In genomic region chr10:9901071-9901696, GRCm38 (mm10) we compare ENCODE assay signal across 8 mouse cellular contexts. TPM values are rescaled to one million over a fixed set of nuclear protein-coding genes. Genes with fewer than 3 reads are reported as not detected.
A peak's percentile ranks its signal among the peaks of the same experiment; 100 is the strongest.
DNase-seq lines count a peak whose midpoint lies in the region; ATAC-seq and TF ChIP-seq lines count a peak whose summit lies in the region.

Gene Stxbp5 (minus strand): TSS chr10:9901079.

- 0 out of 2 replicates have a peak, but pooled peaks have one; percentile 10 for TF ChIP-seq EP300 in heart, adult 2 months (IDR thresholded peaks at IDR 0.05; ENCODE audit: insufficient read depth, low read depth, low read length)

- H3K36me3 ChIP-seq in embryonic facial prominence, embryonic 14.5 days (ENCODE audit: control insufficient read depth, insufficient read depth, low read length), result no peaks in the 10 kb centered on the region
- peaks cover 8% of the 10 kb centered on the region for H3K36me3 ChIP-seq in heart, adult 2 months (ENCODE audit: control insufficient read depth, insufficient read depth, low read length)
- no peaks in the 10 kb centered on the region for H3K36me3 ChIP-seq in limb, embryonic 12.5 days
- H3K36me3 ChIP-seq in midbrain, embryonic 14.5 days (ENCODE audit: control insufficient read depth, insufficient read depth, low read length), result no peaks in the 10 kb centered on the region

- peak; percentile 81 to 87 for DNase-seq in B cell, adult 2 months
- peak; percentile 87 for DNase-seq in embryonic facial prominence, embryonic 14.5 days (ENCODE audit: low spot score)
- peak; percentile 91 for DNase-seq in heart, adult 2 months
- DNase-seq in kidney, adult 8-10 months, result peak; percentile 68 to 78
- DNase-seq in midbrain, embryonic 14.5 days, result peak; percentile 94
- peak; percentile 71 to 80 for DNase-seq in spleen, adult 18-20 months

- H3K79me2 ChIP-seq in heart, adult 2 months (replicated peaks; ENCODE audit: control insufficient read depth, insufficient read depth, low read length), result peaks cover 3% of the 10 kb centered on the region; the same call in 1 of the 2 replicates

- TF ChIP-seq POLR2A in bone marrow, adult 2 months (IDR thresholded peaks at IDR 0.05; ENCODE audit: borderline replicate concordance, control insufficient read depth, low read depth, low read length), result peak; percentile 74; the same call in 1 of the 2 replicates
- peak; percentile 61 for TF ChIP-seq POLR2A in heart, adult 2 months (IDR thresholded peaks at IDR 0.05; ENCODE audit: insufficient read depth, low read depth, low read length)

- intact Hi-C loops in heart, adult 2 months (cut with DNase I), result no loop called here

- no peaks in the 10 kb centered on the region for H3K9me3 ChIP-seq in embryonic facial prominence, embryonic 14.5 days (ENCODE audit: control insufficient read depth, low read length)
- no peaks in the 10 kb centered on the region for H3K9me3 ChIP-seq in limb, embryonic 12.5 days
- H3K9me3 ChIP-seq in midbrain, embryonic 14.5 days (ENCODE audit: control insufficient read depth, low read length), result no peaks in the 10 kb centered on the region

- peak; percentile 81 for ATAC-seq in embryonic facial prominence, embryonic 14.5 days (ENCODE audit: low read depth)
- ATAC-seq in limb, embryonic 12.5 days (ENCODE audit: insufficient number of reproducible peaks, insufficient read depth, low FRiP score, low TSS enrichment, low read depth), result peak; percentile 74
- peak; percentile 85 for ATAC-seq in midbrain, embryonic 14.5 days (ENCODE audit: low FRiP score, low TSS enrichment)

- H3K4me2 ChIP-seq in embryonic facial prominence, embryonic 14.5 days (ENCODE audit: low read depth, low read length), result peak within 1 kb of the TSS; percentile 94
- peak within 1 kb of the TSS; percentile 93 for H3K4me2 ChIP-seq in limb, embryonic 12.5 days
- H3K4me2 ChIP-seq in midbrain, embryonic 14.5 days (ENCODE audit: low read length), result peak within 1 kb of the TSS; percentile 55

- H3K27ac ChIP-seq in bone marrow, adult 2 months (ENCODE audit: control insufficient read depth, insufficient read depth, low read depth, low read length, poor library complexity), result peak within 1 kb of the TSS; percentile 99
- peak within 1 kb of the TSS; percentile 94 for H3K27ac ChIP-seq in embryonic facial prominence, embryonic 14.5 days (replicated peaks; ENCODE audit: low read depth, low read length)
- peak within 1 kb of the TSS; percentile 92 for H3K27ac ChIP-seq in heart, adult 2 months
- H3K27ac ChIP-seq in limb, embryonic 12.5 days, result peak within 1 kb of the TSS; percentile 93
- peak within 1 kb of the TSS; percentile 98 for H3K27ac ChIP-seq in midbrain, embryonic 14.5 days (replicated peaks; ENCODE audit: low read depth, low read length)

- under 1% methylated on average over 52 of the region's 52 CpGs for WGBS in bone marrow, adult 2 months
- 0% methylated on average over 12 of the region's 52 CpGs for WGBS in embryonic facial prominence, embryonic 14.5 days
- WGBS in heart, adult 2 months, result under 1% methylated on average over 51 of the region's 52 CpGs
- WGBS in limb, embryonic 12.5 days, result under 1% methylated on average over 49 of the region's 52 CpGs
- under 1% methylated on average over 35 of the region's 52 CpGs for WGBS in midbrain, embryonic 14.5 days

- no peak for TF ChIP-seq CTCF in bone marrow, adult 2 months (IDR thresholded peaks at IDR 0.05; ENCODE audit: control insufficient read depth, insufficient read depth, low read length)
- TF ChIP-seq CTCF in heart, adult 2 months (IDR thresholded peaks at IDR 0.05), result no peak

- peak within 1 kb of the TSS; percentile 99 for H3K4me3 ChIP-seq in bone marrow, adult 2 months (replicated peaks; ENCODE audit: control insufficient read depth, low read depth, low read length)
- peak within 1 kb of the TSS; percentile 90 for H3K4me3 ChIP-seq in embryonic facial prominence, embryonic 14.5 days (ENCODE audit: low read depth, low read length)
- peak within 1 kb of the TSS; percentile 73 for H3K4me3 ChIP-seq in heart, adult 2 months
- H3K4me3 ChIP-seq in limb, embryonic 12.5 days (replicated peaks), result peak within 1 kb of the TSS; percentile 86
- H3K4me3 ChIP-seq in midbrain, embryonic 14.5 days (replicated peaks; ENCODE audit: low read depth, low read length), result peak within 1 kb of the TSS; percentile 86

- peaks cover 1% of the 10 kb centered on the region for H3K4me1 ChIP-seq in bone marrow, adult 2 months (ENCODE audit: control insufficient read depth, insufficient read depth, low read length)
- H3K4me1 ChIP-seq in embryonic facial prominence, embryonic 14.5 days (ENCODE audit: control insufficient read depth, insufficient read depth, low read length), result peaks cover 10% of the 10 kb centered on the region
- peaks cover 3% of the 10 kb centered on the region for H3K4me1 ChIP-seq in heart, adult 2 months (ENCODE audit: control insufficient read depth, insufficient read depth, low read length)
- H3K4me1 ChIP-seq in limb, embryonic 12.5 days (replicated peaks), result peaks cover 5% of the 10 kb centered on the region; the same call in 1 of the 2 replicates
- peaks cover 10% of the 10 kb centered on the region for H3K4me1 ChIP-seq in midbrain, embryonic 14.5 days (ENCODE audit: control insufficient read depth, insufficient read depth, low read length)

- H3K9ac ChIP-seq in embryonic facial prominence, embryonic 14.5 days (ENCODE audit: low read depth, low read length), result peak within 1 kb of the TSS; percentile 93
- peak within 1 kb of the TSS; percentile 98 for H3K9ac ChIP-seq in heart, adult 2 months (ENCODE audit: low read depth, low read length)
- H3K9ac ChIP-seq in limb, embryonic 12.5 days (replicated peaks), result peak within 1 kb of the TSS; percentile 89
- peak within 1 kb of the TSS; percentile 97 for H3K9ac ChIP-seq in midbrain, embryonic 14.5 days (replicated peaks; ENCODE audit: low read length)

- H3K27me3 ChIP-seq in embryonic facial prominence, embryonic 14.5 days (replicated peaks; ENCODE audit: control insufficient read depth, insufficient read depth, low read length), result no peaks in the 10 kb centered on the region
- no peaks in the 10 kb centered on the region for H3K27me3 ChIP-seq in heart, adult 2 months (ENCODE audit: control insufficient read depth, insufficient read depth, low read length)
- no peaks in the 10 kb centered on the region; the same call in 1 of the 2 replicates for H3K27me3 ChIP-seq in limb, embryonic 12.5 days
- H3K27me3 ChIP-seq in midbrain, embryonic 14.5 days (ENCODE audit: control insufficient read depth, insufficient read depth, low read length), result no peaks in the 10 kb centered on the region

RNA-seq across cellular contexts. Expression of gene Stxbp5, which starts in this region (rescaled TPM):
- polyA plus RNA-seq in bone marrow, adult 2 months (2011; ENCODE audit: insufficient read depth, insufficient read length, low replicate concordance, missing spikeins), result 13.5 and 23.6 TPM in 2 replicates
- 7.4 and 7.7 TPM in 2 replicates for polyA plus RNA-seq in embryonic facial prominence, embryonic 14.5 days (2014; fragmentation: Nextera tagmentation; extraction: Ambion mirVana)
- total RNA-seq in heart, adult 2 months (2021), result 10 to 100 TPM; 11.9 to 13.7 TPM
- polyA plus RNA-seq in heart, adult 2 months (2012; rRNA removed), result 8.4 and 10.5 TPM in 2 replicates
- 7.2 and 7.3 TPM in 2 replicates for polyA plus RNA-seq in limb, embryonic 12.5 days (2016; fragmentation: Nextera tagmentation; extraction: Ambion mirVana)
- polyA plus RNA-seq in midbrain, embryonic 14.5 days (2014; fragmentation: Nextera tagmentation; extraction: Ambion mirVana), result 12.4 and 14.3 TPM in 2 replicates

Comparison
In these comparisons a context has a peak if more than half of its experiments do, and no peak if none do; other contexts are left out.
1. Peak in every context shown above with its lines: DNase-seq, ATAC-seq, H3K4me3 ChIP-seq and H3K27ac ChIP-seq.